Mouse (Mus musculus) leukemia stem cell, adult 10-12 weeks (primary cell): ENCODE data around the gene Cip2a. TPM values are rescaled to one million over a fixed set of nuclear protein-coding genes. Genes with fewer than 3 reads are reported as not detected.

ENCODE experiments used
- polyA plus RNA-seq: library from polyadenylated mRNA; stranded (reverse); fragments of >175 nt; gene quantifications from 2 replicates; pipeline ENCODE4 v1.2.3, GENCODE M21; 2012; ENCODE audit warnings: low replicate concordance

Cip2a gene
- polyA plus RNA-seq, result 1.4 and 6.9 TPM in 2 replicates

DNA sequence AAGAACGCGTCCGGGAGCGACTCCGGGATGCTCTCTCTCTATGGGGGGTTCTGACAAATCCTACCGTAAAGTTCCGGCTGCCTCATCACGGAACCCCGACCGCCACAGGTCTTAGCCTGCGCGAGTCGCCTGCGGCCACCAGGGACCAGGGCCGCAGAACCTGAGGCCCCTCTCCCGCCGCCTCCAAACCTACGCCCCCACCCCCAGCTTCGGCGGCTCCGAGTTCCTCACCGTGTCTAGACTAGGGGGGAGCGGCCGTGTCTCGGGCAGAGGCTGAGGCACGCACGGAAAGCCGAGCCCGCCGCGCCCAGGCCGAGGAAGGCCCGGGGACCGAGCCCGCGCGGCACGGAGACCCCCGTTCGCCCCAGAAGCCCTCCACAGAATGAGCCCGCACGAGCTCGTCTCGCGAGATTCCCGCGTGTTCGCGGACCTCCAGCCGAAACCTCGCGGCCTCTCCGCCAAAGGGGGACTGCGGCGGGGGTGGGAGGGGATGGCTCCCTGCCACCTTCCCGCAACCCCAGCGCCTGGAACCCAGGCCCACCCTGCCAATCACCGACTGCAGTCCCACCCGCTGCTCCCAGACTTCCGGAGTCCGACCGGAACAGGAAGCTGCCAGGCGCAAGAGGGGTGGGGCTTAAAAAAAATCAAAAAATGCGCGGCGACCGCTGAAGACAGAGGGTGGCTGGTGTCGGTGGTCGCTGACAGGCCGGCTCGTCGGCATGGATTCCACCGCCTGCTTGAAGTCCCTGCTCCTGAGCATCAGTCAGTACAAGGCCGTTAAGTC is at the start of gene Cip2a, which contains the start of gene Dzip3:
Gene Cip2a (plus strand): TSS at position 627 of the 784 bp plus-strand sequence.
Gene Dzip3 (minus strand): TSS at position 607 of the 784 bp plus-strand sequence.

DNA sequence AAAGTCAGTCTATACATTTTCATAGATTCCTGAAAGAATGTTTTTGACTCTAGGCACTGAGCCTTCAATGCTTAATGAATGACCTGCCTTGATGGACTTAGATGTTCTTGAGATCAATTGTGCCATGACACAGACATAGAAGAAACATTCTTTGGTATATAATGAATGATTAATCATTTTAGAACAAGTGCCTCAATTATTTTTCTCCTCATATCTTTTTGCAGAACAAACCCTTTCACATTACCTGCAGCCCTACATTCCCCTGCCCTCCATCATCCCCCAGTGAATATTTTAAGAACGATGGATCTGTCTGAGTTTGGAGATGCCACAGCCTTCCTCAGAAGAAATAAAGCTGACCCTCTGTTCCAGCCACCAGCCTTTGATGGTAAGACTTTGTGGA is 63.2 kb downstream of the Cip2a start, which contains the start of gene Myh15:
Gene Myh15 (plus strand): TSS at position 301 of the 400 bp plus-strand sequence.

Other genes with a start within 250 kb of the Cip2a start
- gene Trat1, start 222.2 kb upstream of the Cip2a start, polyA plus RNA-seq, result 0.03 TPM in 1 of 2 replicates, not detected in the other
- gene Retnlb, start 177.3 kb upstream of the Cip2a start, polyA plus RNA-seq, result not detected in 2 replicates
- gene Retnla, start 151.6 kb upstream of the Cip2a start, polyA plus RNA-seq, result not detected in 2 replicates
- 1.0 TPM in 1 of 2 replicates, not detected in the other for gene Retnlg, start 121.6 kb upstream of the Cip2a start, polyA plus RNA-seq
- gene Dzip3, start within 50 bp of the Cip2a start, polyA plus RNA-seq, result 12.7 and 13.6 TPM in 2 replicates
- 0.02 TPM in 1 of 2 replicates, not detected in the other for gene Myh15, start 63.3 kb downstream of the Cip2a start, polyA plus RNA-seq